Mouse (Mus musculus): Measurements from ENCODE around the gene Rwdd2b.

The Rwdd2b gene

DNA sequence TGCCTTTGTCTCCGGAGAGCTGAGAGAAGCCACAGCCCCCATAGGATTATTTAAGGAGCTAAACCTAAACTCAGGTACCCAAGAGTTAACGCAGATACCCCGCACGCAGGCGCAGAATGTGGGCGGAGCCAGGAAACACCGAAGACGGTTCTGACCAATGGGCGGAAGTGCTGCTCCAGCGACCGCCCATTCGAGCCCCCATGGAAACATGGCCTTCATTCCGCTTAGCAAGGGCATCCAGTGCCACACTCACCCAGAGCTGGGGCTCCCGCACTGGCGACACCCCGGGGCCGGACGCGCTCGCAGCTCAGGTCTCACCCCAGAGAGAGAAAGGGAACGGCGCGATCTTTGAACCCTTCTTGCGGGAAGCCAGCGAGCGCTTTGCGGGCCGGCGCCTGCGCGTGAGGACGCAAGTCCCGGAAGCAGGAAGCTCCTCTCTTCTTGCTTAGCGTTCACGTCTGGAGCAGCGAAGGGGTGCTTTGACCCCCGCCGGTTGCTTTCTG is at the start of gene Rwdd2b:
TSS of gene Rwdd2b (minus strand) at position 390 of the 503 bp plus-strand sequence.
- peak; percentile 97 for DNase-seq (ENCODE audit: low read depth)

- no peak for DNase-seq (ENCODE audit: low read depth)
Measured at GRCm38 (mm10) chr16:87488605-87489004, 48.2 kb upstream of the Rwdd2b start.

DNA sequence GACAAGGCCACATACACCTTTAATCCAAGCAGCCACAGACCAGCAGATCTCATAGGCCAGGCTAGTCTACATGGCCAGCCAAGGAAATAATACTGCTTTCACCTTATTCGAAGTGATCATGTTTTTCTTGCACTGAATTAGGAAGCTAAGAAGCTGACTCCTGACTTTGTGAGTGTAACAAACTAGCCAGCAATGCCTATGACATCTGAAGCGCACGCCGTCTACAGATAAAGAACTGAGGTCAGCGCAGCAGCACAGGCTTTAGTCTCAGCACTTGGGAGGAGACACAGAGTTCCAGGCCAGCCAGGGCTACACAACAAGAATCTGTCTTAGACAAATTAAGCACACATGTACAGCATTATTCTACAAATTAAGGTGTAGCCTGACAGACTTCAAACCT is 46.4 kb upstream of the Rwdd2b start:
- DNase-seq (ENCODE audit: low read depth), result no peak

DNA sequence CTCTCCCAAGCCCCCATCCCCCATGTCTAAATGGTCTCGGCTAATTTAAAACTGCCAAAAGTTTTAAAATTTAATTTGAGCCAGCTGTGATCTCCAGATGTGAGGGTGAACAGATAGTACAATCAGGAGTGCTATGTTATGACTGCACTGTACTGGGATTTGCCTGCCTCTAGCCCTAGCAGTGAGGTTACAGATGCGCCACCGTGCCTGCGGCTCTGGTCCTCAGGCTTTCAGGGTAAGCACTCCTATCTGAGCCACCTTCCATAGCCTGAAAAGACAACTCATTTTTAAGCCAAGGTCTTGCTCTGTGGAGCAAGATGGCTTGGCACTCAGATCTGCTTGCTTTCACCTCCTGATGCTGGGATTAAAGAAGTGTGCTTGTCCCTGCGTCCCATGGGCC is 44.0 kb upstream of the Rwdd2b start:
- no peak for DNase-seq (ENCODE audit: low read depth)

DNA sequence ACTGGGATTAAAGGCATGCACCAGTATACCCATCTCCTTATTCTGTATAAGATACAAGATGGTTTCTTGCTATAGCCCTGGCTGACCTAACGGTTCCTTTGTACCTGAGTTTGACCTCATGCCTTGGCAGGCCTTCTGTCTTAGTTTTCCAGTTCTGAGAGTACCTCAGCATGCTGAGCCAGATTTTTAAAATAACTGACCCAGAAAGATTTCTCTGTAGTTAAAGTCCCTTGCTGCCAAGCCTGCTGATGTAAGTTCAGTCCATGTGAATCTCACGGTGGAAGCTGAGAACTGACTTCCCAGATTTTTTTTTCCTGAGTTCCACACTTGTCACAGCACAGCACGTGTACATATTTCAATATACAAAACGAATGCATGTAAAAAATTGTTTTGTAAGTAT is 30.2 kb upstream of the Rwdd2b start:
- no peak for DNase-seq (ENCODE audit: low read depth)

- no peak for DNase-seq (ENCODE audit: low read depth)
Measured at GRCm38 (mm10) chr16:87458752-87459151, 18.4 kb upstream of the Rwdd2b start.

DNA sequence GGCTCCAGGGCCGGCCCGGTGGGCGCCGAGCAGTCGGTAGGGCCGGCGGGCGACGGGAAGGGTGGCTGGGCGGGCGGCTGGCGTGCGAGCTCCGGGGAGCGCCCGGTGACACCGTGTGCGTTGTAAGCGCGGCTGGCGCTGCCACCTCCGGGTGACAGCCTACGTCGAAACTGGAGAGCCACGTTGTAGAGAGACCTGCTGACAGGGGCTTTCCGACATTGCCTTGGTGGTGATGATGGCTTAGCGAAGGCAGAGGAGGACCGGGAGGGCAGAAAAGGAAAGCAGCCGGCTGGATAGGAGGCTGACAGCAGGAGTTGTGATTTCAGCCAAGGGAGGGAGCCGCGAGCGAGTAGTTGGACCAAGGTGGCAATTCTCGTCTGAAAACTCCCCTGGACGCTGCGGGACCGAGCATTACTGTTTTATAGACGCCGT is 14.8 kb upstream of the Rwdd2b start:
- peak; percentile 34 for DNase-seq (ENCODE audit: low read depth)

- peak; percentile 88 for DNase-seq (ENCODE audit: low read depth)
Measured at GRCm38 (mm10) chr16:87454419-87455179, 14.2 kb upstream of the Rwdd2b start, which contains the start of gene Usp16. Gene Usp16, plus strand, starts transcription at chr16:87454703.

GRCm38 (mm10) chr16:87453226-87453625 is 12.9 kb upstream of the Rwdd2b start:
- DNase-seq (ENCODE audit: low read depth), result no peak

- DNase-seq (ENCODE audit: low read depth), result no peak
Measured at GRCm38 (mm10) chr16:87445528-87445927, 5.2 kb upstream of the Rwdd2b start.

GRCm38 (mm10) chr16:87445110-87445509 is 4.7 kb upstream of the Rwdd2b start:
- DNase-seq (ENCODE audit: low read depth), result no peak

DNA sequence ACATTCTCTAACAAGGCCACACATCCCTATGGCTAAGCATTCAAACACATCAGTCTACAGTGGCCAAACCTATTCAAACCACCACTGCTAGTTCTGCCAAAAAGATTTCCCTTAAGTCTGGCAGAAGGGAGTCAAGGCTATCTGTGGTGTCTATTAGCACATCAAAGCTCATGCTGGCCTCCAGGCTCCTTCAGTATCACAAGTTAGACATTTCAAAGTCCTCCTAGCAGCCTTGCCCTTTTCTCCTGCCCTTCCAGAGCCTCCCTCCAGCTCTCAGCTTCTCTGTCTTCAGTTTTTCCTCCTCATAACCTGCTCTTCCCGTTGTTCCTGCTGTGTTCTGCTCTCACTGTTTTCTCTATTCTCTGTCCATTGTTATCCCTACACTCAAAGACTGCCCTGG is 3.7 kb upstream of the Rwdd2b start:
- DNase-seq (ENCODE audit: low read depth), result no peak

GRCm38 (mm10) chr16:87443245-87443644 is 2.9 kb upstream of the Rwdd2b start:
- no peak for DNase-seq (ENCODE audit: low read depth)

- no peak for DNase-seq (ENCODE audit: low read depth)
Measured at GRCm38 (mm10) chr16:87442291-87442690, 1.9 kb upstream of the Rwdd2b start.

- DNase-seq (ENCODE audit: low read depth), result peak; percentile 79
Measured at GRCm38 (mm10) chr16:87441089-87441488, 716 bp upstream of the Rwdd2b start.

DNA sequence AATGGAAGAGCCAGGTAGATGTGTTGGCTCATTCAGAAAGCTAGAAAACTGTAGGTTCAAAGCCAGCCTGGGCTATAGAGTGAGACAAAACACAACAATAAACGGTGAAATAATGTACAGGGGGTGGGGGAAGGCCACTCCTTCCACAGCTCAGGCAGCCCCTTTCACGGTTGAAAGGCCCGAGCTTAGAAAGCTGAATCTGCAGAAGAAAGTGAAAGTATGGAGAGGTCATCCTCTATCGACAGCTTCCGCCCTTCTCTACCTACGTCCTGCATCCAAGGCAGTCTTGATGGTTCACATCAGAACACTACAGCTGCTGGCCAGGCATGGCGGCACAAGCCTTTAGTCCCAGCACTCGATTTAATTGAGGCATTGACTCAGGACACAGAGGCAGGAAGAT is 1.7 kb downstream of the Rwdd2b start:
- DNase-seq (ENCODE audit: low read depth), result no peak

DNA sequence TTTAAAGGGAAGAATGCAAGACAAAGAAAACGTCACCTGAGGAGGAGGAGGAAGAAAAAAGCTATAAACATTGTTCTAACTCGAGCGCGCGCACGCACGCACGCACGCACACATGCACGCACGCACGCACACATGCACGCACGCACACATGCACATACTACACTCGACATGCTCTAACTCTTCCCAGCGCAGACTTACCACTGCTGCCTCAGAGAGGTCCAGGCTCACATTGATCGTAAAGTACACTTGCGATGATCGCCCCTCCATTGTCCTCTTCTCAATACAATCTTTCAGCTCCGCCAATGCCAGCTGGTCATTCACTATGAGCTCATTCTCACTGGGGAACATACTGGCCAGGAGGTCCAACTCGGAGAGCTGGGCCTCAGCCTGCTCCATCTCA is 3.3 kb downstream of the Rwdd2b start:
- DNase-seq (ENCODE audit: low read depth), result no peak

DNA sequence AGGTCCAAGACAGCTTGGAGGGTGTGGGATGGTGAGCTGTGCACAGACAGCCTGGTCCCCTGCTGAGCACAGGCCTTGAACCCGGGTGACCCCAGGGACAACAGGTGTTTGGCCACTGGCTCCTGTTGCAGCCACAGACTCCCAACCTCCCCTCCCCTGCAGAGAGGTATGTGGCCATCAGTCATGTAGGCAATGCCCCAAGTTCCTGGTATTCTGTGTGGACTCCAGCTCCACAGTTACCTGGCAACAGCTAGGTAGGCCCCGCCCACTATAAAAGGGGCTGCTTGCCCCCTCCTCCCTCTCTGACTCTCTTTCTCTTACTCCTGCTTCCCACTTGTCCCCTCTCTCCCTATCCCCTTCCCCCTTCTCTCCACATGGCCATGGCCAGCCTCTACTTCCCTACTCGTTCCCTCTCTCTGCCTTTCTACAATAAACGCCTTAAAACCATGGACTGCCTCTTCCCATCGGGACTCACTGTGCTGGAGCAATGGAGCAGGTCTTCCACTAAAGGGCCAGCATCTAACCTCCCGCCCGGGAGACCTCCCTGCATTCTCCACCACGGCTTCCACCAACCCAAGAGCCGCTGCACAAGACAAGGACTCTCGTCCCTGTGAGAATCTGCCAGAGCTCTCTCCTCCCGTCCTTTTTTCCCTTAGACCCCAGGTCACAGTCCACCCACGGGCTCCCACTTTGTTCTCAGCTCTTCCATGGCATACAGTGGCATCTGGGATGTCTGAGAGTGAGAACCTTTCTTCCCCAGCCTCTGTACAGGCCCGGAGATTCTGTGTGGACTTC is 4.8 kb downstream of the Rwdd2b start:
- DNase-seq (ENCODE audit: low read depth), result no peak

GRCm38 (mm10) chr16:87434946-87435345 is 5.4 kb downstream of the Rwdd2b start:
- DNase-seq (ENCODE audit: low read depth), result no peak

GRCm38 (mm10) chr16:87434266-87434665 is 6.1 kb downstream of the Rwdd2b start:
- no peak for DNase-seq (ENCODE audit: low read depth)

GRCm38 (mm10) chr16:87432033-87432814 is 8.1 kb downstream of the Rwdd2b start, which contains the start of gene Ltn1:
Gene Ltn1, minus strand, starts transcription at chr16:87432612.
- DNase-seq (ENCODE audit: low read depth), result peak; percentile 100

- no peak for DNase-seq (ENCODE audit: low read depth)
Measured at GRCm38 (mm10) chr16:87427516-87427915, 12.9 kb downstream of the Rwdd2b start.

All from 416B (cell line).